Mouse (Mus musculus) kidney, embryonic 15.5 days (tissue): ENCODE data around the gene Ap5z1. TPM values are rescaled to one million over a fixed set of nuclear protein-coding genes. Genes with fewer than 3 reads are reported as not detected.
A peak's percentile ranks its signal among the peaks of the same experiment; 100 is the strongest.

Source experiments
- ATAC-seq: fragments of 200-750 bp; cut with Nextera tagmentation; replicated peaks from 2 replicates; pipeline ENCODE4 v1.8.0; 2017; ENCODE audit warnings: moderate TSS enrichment; ENCODE audit not compliant: low FRiP score
- H3K27ac ChIP-seq: fragments of 300-500 bp; sonication (generic); 2 replicates; pipeline ENCODE4 v1.5.1; 2015; ENCODE audit warnings: mild to moderate bottlenecking, inconsistent platforms
- H3K27me3 ChIP-seq: fragments of 300-500 bp; sonication (generic); 2 replicates; pipeline ENCODE4 v1.6.1; 2015; ENCODE audit warnings: inconsistent platforms
- H3K36me3 ChIP-seq: fragments of 300-500 bp; sonication (generic); 2 replicates; pipeline ENCODE4 v1.6.1; 2015; ENCODE audit warnings: inconsistent platforms
- H3K4me1 ChIP-seq: fragments of 300-500 bp; sonication (generic); 2 replicates; pipeline ENCODE4 v1.6.1; 2015; ENCODE audit warnings: inconsistent platforms
- H3K4me2 ChIP-seq: fragments of 300-500 bp; sonication (generic); 2 replicates; pipeline ENCODE4 v1.6.1; 2015; ENCODE audit warnings: moderate library complexity, mild to moderate bottlenecking, inconsistent platforms
- H3K4me3 ChIP-seq: fragments of 300-500 bp; sonication (generic); replicated peaks from 2 replicates; pipeline ENCODE4 v1.5.1; 2015; ENCODE audit warnings: mild to moderate bottlenecking, inconsistent platforms
- H3K9ac ChIP-seq: fragments of 300-500 bp; sonication (generic); 2 replicates; pipeline ENCODE4 v1.6.1; 2015; ENCODE audit warnings: mild to moderate bottlenecking, inconsistent platforms
- H3K9me3 ChIP-seq: fragments of 300-500 bp; sonication (generic); replicated peaks from 2 replicates; pipeline ENCODE4 v1.6.1; 2016; ENCODE audit warnings: inconsistent platforms
- WGBS: fragments of 180-500 bp; shearing (Covaris S2); methylation state at CpG from one replicate; pipeline ENCODE4 v1.1.7; 2015; ENCODE audit warnings: mixed read lengths; 5-methylcytosine and 5-hydroxymethylcytosine counted together
- polyA plus RNA-seq: library from polyadenylated mRNA; unstranded; fragments of >200 nt; fragmentation: Nextera tagmentation; extraction: Ambion mirVana; gene quantifications from 2 replicates; pipeline ENCODE4 v1.2.1, GENCODE M21; 2015

Ap5z1 gene
- polyA plus RNA-seq, 1 experiment from 2014 or later, result 12.9 TPM

GRCm38 (mm10) chr5:142504175-142504574 is 40.4 kb downstream of the Ap5z1 start:
- ATAC-seq, result no peak
- Histone ChIP-seq H3K36me3 (no peaks in the 10 kb centered on the region), H3K9ac (no peak overlapping the region), H3K27ac (no peak overlapping the region), H3K4me1 (peaks cover 15% of the 10 kb centered on the region), H3K9me3 (no peaks in the 10 kb centered on the region), H3K27me3 (no peaks in the 10 kb centered on the region), H3K4me2 (no peak overlapping the region), H3K4me3 (no peak overlapping the region)
- 88% methylated on average over 3 of the region's 3 CpGs for WGBS

- peaks cover 11% of the 10 kb centered on the region for H3K4me1 ChIP-seq
- no peaks in the 10 kb centered on the region for H3K27me3 ChIP-seq
- no peaks in the 10 kb centered on the region for H3K36me3 ChIP-seq
- no peak for ATAC-seq
- no peak overlapping the region for H3K4me3 ChIP-seq
- H3K9ac ChIP-seq, result no peak overlapping the region
- WGBS, result 79% methylated on average over 3 of the region's 3 CpGs
- H3K27ac ChIP-seq, result no peak overlapping the region
- no peak overlapping the region for H3K4me2 ChIP-seq
- no peaks in the 10 kb centered on the region for H3K9me3 ChIP-seq
These were observed 42.1 kb downstream of the Ap5z1 start for GRCm38 (mm10) chr5:142505695-142506423.

GRCm38 (mm10) chr5:142509141-142510060 is 45.7 kb downstream of the Ap5z1 start:
- H3K27me3 ChIP-seq, result no peaks in the 10 kb centered on the region
- H3K9me3 ChIP-seq, result no peaks in the 10 kb centered on the region
- H3K27ac ChIP-seq, result no peak overlapping the region
- no peak overlapping the region for H3K4me3 ChIP-seq
- no peak overlapping the region for H3K4me2 ChIP-seq
- ATAC-seq, result no peak
- peaks cover 7% of the 10 kb centered on the region for H3K4me1 ChIP-seq
- WGBS, result 33% methylated on average over 15 of the region's 15 CpGs
- no peaks in the 10 kb centered on the region for H3K36me3 ChIP-seq
- H3K9ac ChIP-seq, result 0 out of 2 replicates have a peak overlapping the region, but pooled peaks have one; percentile 14

- Histone ChIP-seq H3K9me3 (no peaks in the 10 kb centered on the region), H3K27me3 (no peaks in the 10 kb centered on the region), H3K36me3 (no peaks in the 10 kb centered on the region), H3K4me1 (peaks cover 7% of the 10 kb centered on the region), H3K4me2 (no peak overlapping the region), H3K9ac (0 out of 2 replicates have a peak overlapping the region, but pooled peaks have one; percentile 14), H3K27ac (no peak overlapping the region), H3K4me3 (no peak overlapping the region)
- WGBS, result 67% methylated on average over 7 of the region's 7 CpGs
- no peak for ATAC-seq
These were observed 46.3 kb downstream of the Ap5z1 start for GRCm38 (mm10) chr5:142510061-142510414.

GRCm38 (mm10) chr5:142512112-142512511 is 48.4 kb downstream of the Ap5z1 start:
- Histone ChIP-seq H3K4me3 (no peak overlapping the region), H3K4me1 (peaks cover 11% of the 10 kb centered on the region), H3K4me2 (no peak overlapping the region), H3K9ac (no peak overlapping the region), H3K27ac (no peak overlapping the region), H3K9me3 (no peaks in the 10 kb centered on the region), H3K36me3 (no peaks in the 10 kb centered on the region), H3K27me3 (no peaks in the 10 kb centered on the region)
- no peak for ATAC-seq
- 77% methylated on average over 4 of the region's 4 CpGs for WGBS

GRCm38 (mm10) chr5:142518973-142519372 is 55.2 kb downstream of the Ap5z1 start:
- Histone ChIP-seq H3K9me3 (no peaks in the 10 kb centered on the region), H3K4me3 (no peak overlapping the region), H3K27me3 (no peaks in the 10 kb centered on the region), H3K4me1 (peaks cover 4% of the 10 kb centered on the region; the same call in 1 of the 2 replicates), H3K4me2 (no peak overlapping the region), H3K36me3 (no peaks in the 10 kb centered on the region), H3K9ac (no peak overlapping the region), H3K27ac (no peak overlapping the region)
- 55% methylated on average over 6 of the region's 6 CpGs for WGBS
- no peak for ATAC-seq

- H3K9me3 ChIP-seq, result no peaks in the 10 kb centered on the region
- H3K27ac ChIP-seq, result no peak overlapping the region
- H3K36me3 ChIP-seq, result no peaks in the 10 kb centered on the region
- H3K4me1 ChIP-seq, result peaks cover 9% of the 10 kb centered on the region; the same call in 1 of the 2 replicates
- H3K9ac ChIP-seq, result no peak overlapping the region
- H3K4me3 ChIP-seq, result no peak overlapping the region
- 76% methylated on average over 4 of the region's 4 CpGs for WGBS
- no peak overlapping the region for H3K4me2 ChIP-seq
- H3K27me3 ChIP-seq, result no peaks in the 10 kb centered on the region
- ATAC-seq, result no peak
These were observed 56.6 kb downstream of the Ap5z1 start for GRCm38 (mm10) chr5:142520360-142520759.

GRCm38 (mm10) chr5:142521195-142521866 is 57.6 kb downstream of the Ap5z1 start:
- ATAC-seq, result no peak
- WGBS, result 84% methylated on average over 11 of the region's 11 CpGs

GRCm38 (mm10) chr5:142524711-142525464 is 61.1 kb downstream of the Ap5z1 start:
- no peak overlapping the region for H3K4me2 ChIP-seq

More at GRCm38 (mm10) chr5:142521195-142521866, 57.6 kb downstream of the Ap5z1 start:
- Histone ChIP-seq H3K27me3 (no peaks in the 10 kb centered on the region), H3K36me3 (no peaks in the 10 kb centered on the region), H3K4me2 (no peak overlapping the region), H3K9me3 (no peaks in the 10 kb centered on the region), H3K9ac (no peak overlapping the region), H3K27ac (no peak overlapping the region), H3K4me1 (peaks cover 9% of the 10 kb centered on the region; the same call in 1 of the 2 replicates), H3K4me3 (no peak overlapping the region)

More at GRCm38 (mm10) chr5:142524711-142525464, 61.1 kb downstream of the Ap5z1 start:
- peaks cover 9% of the 10 kb centered on the region; the same call in 1 of the 2 replicates for H3K4me1 ChIP-seq
- H3K4me3 ChIP-seq, result no peak overlapping the region
- H3K9me3 ChIP-seq, result no peaks in the 10 kb centered on the region
- no peak overlapping the region for H3K27ac ChIP-seq
- H3K9ac ChIP-seq, result no peak overlapping the region
- no peak for ATAC-seq
- WGBS, result 69% methylated on average over 8 of the region's 8 CpGs
- H3K36me3 ChIP-seq, result no peaks in the 10 kb centered on the region
- H3K27me3 ChIP-seq, result peaks cover 23% of the 10 kb centered on the region
